Mouse (Mus musculus) fibroblast of lung, adult 2 months (primary cell): ENCODE measurements around the gene Nop2.
A peak's percentile ranks its signal among the peaks of the same experiment; 100 is the strongest.

Source experiments
- DNase-seq: peaks from one replicate; pipeline ENCODE4 v3.0.0-alpha.2; 2011; ENCODE audit warnings: low read depth

Gene Nop2

GRCm38 (mm10) chr6:125109371-125109770, 22.3 kb upstream of the Nop2 start:
- DNase-seq: no peak

GRCm38 (mm10) chr6:125110927-125111326, 20.8 kb upstream of the Nop2 start:
- DNase-seq: no peak

GRCm38 (mm10) chr6:125112553-125112952, 19.2 kb upstream of the Nop2 start:
- DNase-seq: no peak

GRCm38 (mm10) chr6:125119387-125119786, 12.3 kb upstream of the Nop2 start:
- no peak for DNase-seq

GRCm38 (mm10) chr6:125128724-125129123, 3.0 kb upstream of the Nop2 start:
- no peak for DNase-seq

GRCm38 (mm10) chr6:125129710-125130402, 1.9 kb upstream of the Nop2 start:
- DNase-seq: no peak

- DNase-seq: no peak
Observed at GRCm38 (mm10) chr6:125132470-125132869, 761 bp downstream of the Nop2 start.

- no peak for DNase-seq
Observed at GRCm38 (mm10) chr6:125137002-125137671, 5.4 kb downstream of the Nop2 start.

- no peak for DNase-seq
Observed at GRCm38 (mm10) chr6:125139747-125140146, 8.0 kb downstream of the Nop2 start.

- DNase-seq: no peak
Observed at GRCm38 (mm10) chr6:125142436-125142835, 10.7 kb downstream of the Nop2 start.

- no peak for DNase-seq
Observed at GRCm38 (mm10) chr6:125143128-125143527, 11.4 kb downstream of the Nop2 start.

GRCm38 (mm10) chr6:125143904-125144303, 12.2 kb downstream of the Nop2 start:
- DNase-seq: no peak

GRCm38 (mm10) chr6:125145001-125145400, 13.3 kb downstream of the Nop2 start, which contains the start of gene Iffo1:
TSS of gene Iffo1 (plus strand) at chr6:125145241.
- DNase-seq: peak; percentile 88

- DNase-seq: no peak
Observed at GRCm38 (mm10) chr6:125145479-125145951, 13.8 kb downstream of the Nop2 start.

GRCm38 (mm10) chr6:125146148-125146547, 14.4 kb downstream of the Nop2 start:
- no peak for DNase-seq

GRCm38 (mm10) chr6:125146797-125147196, 15.1 kb downstream of the Nop2 start:
- DNase-seq: no peak

GRCm38 (mm10) chr6:125147329-125147728, 15.6 kb downstream of the Nop2 start:
- DNase-seq: no peak

GRCm38 (mm10) chr6:125148251-125148925, 16.7 kb downstream of the Nop2 start:
- DNase-seq: no peak

- peak; percentile 82 for DNase-seq
Observed at GRCm38 (mm10) chr6:125148926-125149568, 17.3 kb downstream of the Nop2 start.

- no peak for DNase-seq
Observed at GRCm38 (mm10) chr6:125149569-125149950, 17.9 kb downstream of the Nop2 start.

GRCm38 (mm10) chr6:125152212-125153017, 20.7 kb downstream of the Nop2 start:
- DNase-seq: no peak

- no peak for DNase-seq
Observed at GRCm38 (mm10) chr6:125153018-125153389, 21.3 kb downstream of the Nop2 start.
